Mouse (Mus musculus) liver, embryonic 16.5 days (tissue): ENCODE measurements around the gene Klf13. TPM values are rescaled to one million over a fixed set of nuclear protein-coding genes. Genes with fewer than 3 reads are reported as not detected.
A peak's percentile ranks its signal among the peaks of the same experiment; 100 is the strongest.

Experiments used
- ATAC-seq: fragments of 200-750 bp; cut with Nextera tagmentation; 2 replicates; pipeline ENCODE4 v1.8.0; 2017; ENCODE audit warnings: low read depth, mild to moderate bottlenecking, moderate number of reproducible peaks, moderate library complexity
- H3K27ac ChIP-seq: fragments of 300-500 bp; sonication (generic); 2 replicates; pipeline ENCODE4 v1.5.1; 2014; ENCODE audit warnings: mild to moderate bottlenecking, low read length
- H3K27me3 ChIP-seq: fragments of 300-500 bp; sonication (generic); 2 replicates; pipeline ENCODE4 v1.6.1; 2014; ENCODE audit warnings: low read depth, low read length, mixed read lengths; ENCODE audit not compliant: control insufficient read depth, insufficient read depth
- H3K36me3 ChIP-seq: fragments of 300-500 bp; sonication (generic); 2 replicates; pipeline ENCODE4 v1.6.1; 2014; ENCODE audit warnings: mild to moderate bottlenecking; ENCODE audit not compliant: control insufficient read depth, insufficient read depth
- H3K4me1 ChIP-seq: fragments of 300-500 bp; sonication (generic); 2 replicates; pipeline ENCODE4 v1.6.1; 2014; ENCODE audit warnings: low read depth, low read length, mixed read lengths; ENCODE audit not compliant: control insufficient read depth
- H3K4me2 ChIP-seq: fragments of 300-500 bp; sonication (generic); 2 replicates; pipeline ENCODE4 v1.6.1; 2014; ENCODE audit warnings: low read depth, low read length, mixed read lengths
- H3K4me3 ChIP-seq: fragments of 300-500 bp; sonication (generic); 2 replicates; pipeline ENCODE4 v1.5.1; 2014; ENCODE audit warnings: low read depth, mild to moderate bottlenecking, low read length
- H3K9ac ChIP-seq: fragments of 300-500 bp; sonication (generic); 2 replicates; pipeline ENCODE4 v1.6.1; 2014; ENCODE audit warnings: low read depth, low read length
- H3K9me3 ChIP-seq: fragments of 300-500 bp; sonication (generic); replicated peaks from 2 replicates; pipeline ENCODE4 v1.6.1; 2016; ENCODE audit warnings: low read length; ENCODE audit not compliant: control insufficient read depth
- WGBS: fragments of 180-500 bp; shearing (Covaris S2); extraction: QIAGEN DNeasy Blood & Tissue Kit; methylation state at CpG from one replicate; pipeline ENCODE4 v1.1.7; 2014; ENCODE audit not compliant: insufficient replicate concordance; 5-methylcytosine and 5-hydroxymethylcytosine counted together
- polyA plus RNA-seq: library from polyadenylated mRNA; unstranded; fragments of >200 nt; fragmentation: Nextera tagmentation; extraction: Ambion mirVana; gene quantifications from 2 replicates; pipeline ENCODE4 v1.2.1, GENCODE M21; 2015

The Klf13 gene
- polyA plus RNA-seq, 1 experiment from 2014 or later, result 16.6 TPM

DNA sequence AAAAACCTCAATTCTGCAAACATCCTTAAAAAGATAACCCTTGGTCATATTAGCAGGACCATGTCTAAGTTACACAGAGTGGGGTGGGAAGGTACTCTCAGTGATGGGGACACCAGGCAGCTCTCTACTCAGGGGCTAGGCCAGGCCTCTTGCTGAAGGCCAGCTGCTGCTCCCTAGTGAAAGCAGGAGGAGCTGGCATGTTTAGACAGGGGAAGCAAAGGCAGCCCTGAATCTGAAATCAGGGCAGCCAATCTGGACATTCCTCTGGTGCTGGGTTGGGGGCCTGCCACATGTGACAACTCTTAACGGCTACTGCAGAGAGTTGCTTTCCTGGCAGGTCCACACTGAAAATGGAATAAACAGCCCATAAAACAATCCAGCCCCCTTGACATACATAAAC lies 14.6 kb downstream of the Klf13 start:
- no peaks in the 10 kb centered on the region for H3K27me3 ChIP-seq
- H3K27ac ChIP-seq, result no peak overlapping the region
- no peaks in the 10 kb centered on the region for H3K9me3 ChIP-seq
- H3K4me2 ChIP-seq, result no peak overlapping the region
- no peak overlapping the region for H3K9ac ChIP-seq
- H3K4me3 ChIP-seq, result no peak overlapping the region
- peaks cover 71% of the 10 kb centered on the region for H3K4me1 ChIP-seq
- H3K36me3 ChIP-seq, result no peaks in the 10 kb centered on the region; the same call in 1 of the 2 replicates
- no peak for ATAC-seq
- 78% methylated on average over 1 of the region's 1 CpGs for WGBS

DNA sequence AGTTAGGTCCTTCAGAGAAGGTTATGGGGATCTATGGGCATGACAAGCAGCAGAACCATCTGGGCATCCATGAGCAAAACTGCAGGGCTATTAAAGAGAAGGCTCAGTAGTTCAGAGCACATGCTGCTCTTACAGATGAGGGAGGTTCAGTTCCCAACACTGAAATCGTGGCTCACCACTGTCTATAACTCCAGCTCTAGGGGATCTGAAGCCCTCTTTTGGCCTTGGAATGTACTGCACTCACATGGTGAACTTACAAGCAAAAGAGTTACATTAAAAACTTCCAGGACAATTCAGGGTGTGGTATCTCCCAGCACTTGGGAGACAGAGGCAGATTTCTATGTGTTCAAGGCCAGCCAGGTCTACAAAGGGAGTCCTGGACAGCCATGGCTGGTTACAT lies 15.7 kb downstream of the Klf13 start:
- Histone ChIP-seq H3K27me3 (no peaks in the 10 kb centered on the region), H3K4me2 (no peak overlapping the region), H3K4me1 (peaks cover 68% of the 10 kb centered on the region), H3K9ac (no peak overlapping the region), H3K36me3 (no peaks in the 10 kb centered on the region; the same call in 1 of the 2 replicates), H3K27ac (no peak overlapping the region), H3K4me3 (no peak overlapping the region), H3K9me3 (no peaks in the 10 kb centered on the region)
- WGBS, result 75% methylated on average over 1 of the region's 1 CpGs
- ATAC-seq, result no peak

DNA sequence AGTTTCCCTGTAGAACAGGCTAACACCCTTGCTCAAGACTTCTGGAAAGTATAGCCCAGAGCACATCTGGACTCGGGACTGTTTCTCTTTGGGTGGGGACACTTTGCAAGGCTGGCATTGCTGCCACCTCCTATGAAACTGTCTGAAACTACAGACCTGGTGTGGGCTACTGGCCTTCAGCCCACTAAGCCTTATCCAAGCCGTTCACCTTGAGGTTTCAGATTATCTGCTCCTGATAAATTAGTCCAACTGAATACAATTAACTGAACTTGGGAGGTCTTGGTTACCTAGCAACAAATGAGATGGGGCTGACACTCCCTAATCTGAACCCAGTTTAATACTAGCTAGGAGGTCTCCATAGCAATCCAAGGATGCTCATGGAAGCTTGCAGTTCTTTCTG lies 16.1 kb downstream of the Klf13 start:
- H3K9me3 ChIP-seq, result no peaks in the 10 kb centered on the region
- H3K4me3 ChIP-seq, result no peak overlapping the region
- H3K27ac ChIP-seq, result no peak overlapping the region
- WGBS, result 12% methylated on average over 2 of the region's 2 CpGs
- 0 out of 2 replicates have a peak, but pooled peaks have one; percentile 22 for ATAC-seq
- no peak overlapping the region for H3K9ac ChIP-seq
- peaks cover 68% of the 10 kb centered on the region for H3K4me1 ChIP-seq
- no peaks in the 10 kb centered on the region; the same call in 1 of the 2 replicates for H3K36me3 ChIP-seq
- H3K27me3 ChIP-seq, result no peaks in the 10 kb centered on the region
- no peak overlapping the region for H3K4me2 ChIP-seq

DNA sequence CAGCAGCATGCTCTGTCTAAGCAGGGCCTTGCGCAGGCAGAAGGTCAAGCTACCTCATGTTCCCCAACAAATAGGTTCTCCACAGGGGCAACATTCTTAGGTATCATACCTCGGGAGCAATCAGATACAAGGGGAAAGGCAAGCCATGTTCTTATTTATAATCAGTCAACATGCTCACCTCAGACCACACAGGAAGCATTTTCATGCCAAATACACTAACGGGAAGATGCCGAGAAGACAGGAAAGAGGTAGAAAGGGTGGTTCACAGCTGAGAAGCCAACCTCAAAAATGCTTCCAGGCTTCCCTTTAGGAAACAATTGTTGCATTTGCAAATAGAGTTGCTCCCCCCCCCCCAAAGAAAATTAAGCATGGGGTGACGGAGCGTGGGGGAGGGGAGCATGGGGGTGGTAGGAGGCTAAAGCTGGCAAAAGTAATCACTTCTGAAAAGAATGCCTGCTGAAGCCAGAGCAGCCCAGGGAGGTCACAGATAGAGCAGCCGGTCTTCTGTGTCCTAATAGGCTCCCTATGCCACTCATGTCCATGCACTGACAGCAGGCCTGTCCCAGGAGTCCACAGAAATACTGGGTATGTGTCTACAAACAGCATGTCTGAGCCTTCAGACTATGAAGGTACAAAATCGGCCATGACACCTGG lies 16.7 kb downstream of the Klf13 start:
- no peaks in the 10 kb centered on the region for H3K9me3 ChIP-seq
- no peaks in the 10 kb centered on the region for H3K27me3 ChIP-seq
- H3K9ac ChIP-seq, result no peak overlapping the region
- no peak overlapping the region for H3K4me2 ChIP-seq
- WGBS, result 38% methylated on average over 8 of the region's 8 CpGs
- H3K4me3 ChIP-seq, result no peak overlapping the region
- no peak overlapping the region for H3K27ac ChIP-seq
- H3K4me1 ChIP-seq, result peaks cover 64% of the 10 kb centered on the region
- no peaks in the 10 kb centered on the region; the same call in 1 of the 2 replicates for H3K36me3 ChIP-seq
- ATAC-seq, result no peak

DNA sequence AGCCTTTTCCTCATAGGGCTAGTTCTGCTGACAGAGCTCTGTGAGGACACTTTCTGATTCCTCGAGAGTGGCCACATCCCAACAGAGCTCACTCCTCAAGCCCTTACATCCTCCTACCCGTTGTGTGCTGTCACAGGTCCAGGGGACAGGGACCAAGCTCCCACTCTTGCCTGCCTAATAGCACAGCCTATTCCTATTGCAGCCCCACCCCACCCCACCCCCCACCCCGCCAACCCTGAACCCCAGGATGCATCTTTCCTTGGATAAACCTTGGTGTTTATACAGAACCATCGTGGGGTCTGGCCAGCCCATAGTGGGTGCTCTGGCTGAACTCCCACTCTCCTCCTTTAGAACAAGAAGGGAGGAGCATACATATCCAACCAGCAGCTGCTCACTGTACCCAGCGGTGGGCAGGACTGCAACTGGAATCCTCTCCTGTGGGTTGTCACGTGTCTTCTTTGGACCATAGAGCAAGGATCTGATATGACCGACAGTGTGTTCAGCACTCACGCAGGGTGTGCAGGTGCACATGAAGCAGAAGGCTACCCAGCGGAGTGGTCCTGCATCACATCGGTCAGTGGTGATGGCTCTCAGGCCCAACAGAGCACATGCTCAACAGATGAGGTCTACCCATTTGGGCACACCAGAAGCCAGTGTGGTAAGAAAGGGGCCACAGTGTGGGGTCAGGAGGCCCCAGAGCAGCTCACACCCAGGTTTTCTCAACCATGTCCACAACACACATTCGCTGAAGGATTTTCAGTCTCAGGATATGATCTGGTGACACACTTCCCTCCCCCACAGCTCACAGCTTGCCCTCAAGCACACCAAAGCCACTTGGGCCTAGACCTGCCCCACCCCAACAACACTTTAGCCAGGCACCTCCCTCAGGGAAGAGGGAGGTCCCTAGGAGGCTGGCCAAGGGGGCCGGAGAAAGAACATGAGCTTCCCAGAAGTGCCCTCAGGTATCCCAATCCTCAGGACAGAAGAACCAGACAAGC lies 19.6 kb downstream of the Klf13 start:
- Histone ChIP-seq H3K9me3 (no peaks in the 10 kb centered on the region), H3K4me3 (no peak overlapping the region), H3K27me3 (no peaks in the 10 kb centered on the region), H3K4me1 (peaks cover 44% of the 10 kb centered on the region), H3K27ac (no peak overlapping the region), H3K9ac (no peak overlapping the region), H3K4me2 (no peak overlapping the region), H3K36me3 (no peaks in the 10 kb centered on the region; the same call in 1 of the 2 replicates)
- ATAC-seq, result no peak
- 67% methylated on average over 12 of the region's 12 CpGs for WGBS

DNA sequence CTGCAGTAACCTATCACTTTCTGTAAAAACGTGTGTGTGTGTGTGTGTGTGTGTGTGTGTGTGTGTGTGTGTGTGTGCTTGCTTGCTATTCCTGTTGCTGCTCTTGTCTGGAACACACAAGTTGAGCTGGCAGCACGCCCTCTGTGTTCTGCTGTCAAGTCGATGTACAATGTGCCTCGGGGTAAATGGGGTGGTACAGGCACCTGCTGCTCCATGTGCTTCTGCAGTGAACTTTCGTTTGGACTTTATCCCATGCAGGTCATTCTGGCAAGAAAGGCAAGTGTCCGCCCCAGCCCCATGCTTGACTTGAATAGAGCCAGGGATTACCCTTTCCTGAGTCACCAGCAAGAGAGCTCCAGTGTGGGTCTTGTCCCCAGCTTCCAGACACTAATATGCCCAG lies 21.0 kb downstream of the Klf13 start:
- no peak overlapping the region for H3K4me3 ChIP-seq
- H3K9ac ChIP-seq, result no peak overlapping the region
- no peaks in the 10 kb centered on the region for H3K36me3 ChIP-seq
- peaks cover 40% of the 10 kb centered on the region for H3K4me1 ChIP-seq
- no peaks in the 10 kb centered on the region for H3K9me3 ChIP-seq
- no peak overlapping the region for H3K27ac ChIP-seq
- ATAC-seq, result no peak
- no peaks in the 10 kb centered on the region for H3K27me3 ChIP-seq
- 68% methylated on average over 6 of the region's 6 CpGs for WGBS
- no peak overlapping the region for H3K4me2 ChIP-seq

DNA sequence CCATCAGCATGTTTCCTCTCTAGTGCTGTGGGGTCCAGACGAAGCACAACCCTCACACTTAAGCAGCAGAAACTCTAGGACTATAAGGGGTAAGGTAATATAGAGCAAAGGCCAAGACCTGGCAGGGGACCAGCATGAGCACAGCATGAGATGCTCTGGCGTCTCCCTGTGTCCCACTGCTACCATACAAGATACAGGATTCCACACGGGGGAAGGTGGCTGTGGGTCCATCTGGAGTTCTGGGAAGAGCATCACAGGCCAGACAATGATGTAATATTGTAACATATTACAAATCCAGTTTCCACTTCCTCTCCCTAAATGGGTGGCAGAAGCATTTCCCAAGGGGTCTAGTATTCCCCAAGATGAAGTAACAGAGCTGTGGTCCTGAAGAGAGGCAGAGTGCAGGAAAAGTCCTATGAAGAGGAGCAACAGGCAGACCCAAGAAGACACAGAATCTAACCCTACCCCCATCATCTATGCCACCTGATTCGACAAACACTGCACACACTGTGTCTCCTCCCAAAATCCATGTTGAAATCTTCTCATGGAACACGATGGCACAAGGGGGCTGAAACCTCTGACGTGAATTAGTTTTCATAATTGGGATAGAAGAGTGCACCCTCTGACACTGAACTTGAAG lies 22.3 kb downstream of the Klf13 start, which contains the start of gene E030018B13Rik:
Gene E030018B13Rik, plus strand, starts transcription at position 590 of the 640 bp plus-strand sequence.
- Histone ChIP-seq H3K4me3 (no peak within 1 kb of the TSS), H3K27ac (no peak within 1 kb of the TSS), H3K9ac (no peak within 1 kb of the TSS), H3K9me3 (no peaks in the 10 kb centered on the region), H3K36me3 (no peaks in the 10 kb centered on the region), H3K27me3 (no peaks in the 10 kb centered on the region), H3K4me1 (peaks cover 45% of the 10 kb centered on the region), H3K4me2 (no peak within 1 kb of the TSS)
- 76% methylated on average over 6 of the region's 6 CpGs for WGBS
- ATAC-seq, result no peak

DNA sequence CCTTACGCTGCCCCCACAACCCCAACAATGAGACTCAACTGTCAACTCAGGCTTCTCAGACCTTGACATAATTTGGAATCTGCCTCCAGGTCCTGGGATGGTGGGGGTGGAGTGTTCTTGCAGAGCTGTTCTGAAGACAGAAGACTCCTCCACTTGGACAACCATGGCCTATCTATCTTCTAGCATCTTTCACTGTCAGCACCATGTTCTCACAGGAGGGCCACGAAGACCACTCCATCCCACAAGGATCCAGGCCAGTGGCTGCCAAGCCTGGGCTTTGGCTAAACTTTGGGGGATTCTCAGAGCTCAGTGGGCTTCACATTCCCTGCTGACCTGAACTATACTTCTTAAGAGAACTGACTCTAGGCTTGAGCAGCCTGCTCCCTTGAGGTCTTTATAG lies 23.8 kb downstream of the Klf13 start:
- ATAC-seq, result no peak
- peaks cover 53% of the 10 kb centered on the region for H3K4me1 ChIP-seq
- H3K9me3 ChIP-seq, result no peaks in the 10 kb centered on the region
- no peak overlapping the region for H3K9ac ChIP-seq
- no peak overlapping the region for H3K4me2 ChIP-seq
- no peaks in the 10 kb centered on the region for H3K36me3 ChIP-seq
- no peaks in the 10 kb centered on the region for H3K27me3 ChIP-seq
- H3K4me3 ChIP-seq, result no peak overlapping the region
- 91% methylated on average over 2 of the region's 2 CpGs for WGBS
- no peak overlapping the region for H3K27ac ChIP-seq
